Comparison of ENCODE assay signal across 13 mouse cellular contexts in genomic region chr12:72373916-72374615, GRCm38 (mm10). TPM values are rescaled to one million over a fixed set of nuclear protein-coding genes. Genes with fewer than 3 reads are reported as not detected.
DNase-seq lines count a peak whose midpoint lies in the region; ATAC-seq and TF ChIP-seq lines count a peak whose summit lies in the region.
"Had no signal": no experiment of that assay in that cellular context is flagged by ENCODE, and none has a peak within 500 bp of the region (broad histone marks: within the 10 kb centered on the region; RNA-seq: fewer than 3 reads in every experiment).

No protein-coding gene starts in this region.

- no peaks in the 10 kb centered on the region for H3K36me3 ChIP-seq in embryonic facial prominence, embryonic 11.5 days (replicated peaks; ENCODE audit: control insufficient read depth, insufficient read depth, low read depth, low read length)
- H3K36me3 ChIP-seq in hindbrain, embryonic 16.5 days (ENCODE audit: control insufficient read depth, insufficient read depth, low read length), result no peaks in the 10 kb centered on the region
- H3K36me3 ChIP-seq in neural tube, embryonic 14.5 days (ENCODE audit: control insufficient read depth, insufficient read depth, low read length), result no peaks in the 10 kb centered on the region
- H3K36me3 ChIP-seq: stomach, embryonic 15.5 days had no signal

- H3K4me1 ChIP-seq in embryonic facial prominence, embryonic 11.5 days (ENCODE audit: control insufficient read depth, insufficient read depth, low read length), result no peaks in the 10 kb centered on the region
- H3K4me1 ChIP-seq in hindbrain, embryonic 16.5 days (ENCODE audit: control insufficient read depth, insufficient read depth, low read depth, low read length), result peaks cover 23% of the 10 kb centered on the region
- H3K4me1 ChIP-seq in neural tube, embryonic 14.5 days (ENCODE audit: control insufficient read depth, insufficient read depth, low read length), result peaks cover 22% of the 10 kb centered on the region
- H3K4me1 ChIP-seq: stomach, embryonic 15.5 days had no signal

- no peak for TF ChIP-seq CTCF in left cerebral cortex, adult 2 months (IDR thresholded peaks at IDR 0.05)

- H3K9ac ChIP-seq in embryonic facial prominence, embryonic 11.5 days (replicated peaks; ENCODE audit: low read length), result no peak overlapping the region
- peak overlapping the region; percentile 2; the same call in 1 of the 2 replicates for H3K9ac ChIP-seq in hindbrain, embryonic 16.5 days (ENCODE audit: low read depth, low read length)
- H3K9ac ChIP-seq in neural tube, embryonic 14.5 days (replicated peaks; ENCODE audit: low read depth, low read length), result no peak overlapping the region
- H3K9ac ChIP-seq: stomach, embryonic 15.5 days had no signal

- 58% methylated on average over 17 of the region's 17 CpGs for WGBS in embryonic facial prominence, embryonic 11.5 days
- WGBS in hindbrain, embryonic 16.5 days, result 18% methylated on average over 17 of the region's 17 CpGs
- 18% methylated on average over 17 of the region's 17 CpGs for WGBS in neural tube, embryonic 14.5 days

- no peak for DNase-seq in left cerebral cortex, adult 2 months (ENCODE audit: extremely low spot score in 1 of 2, low spot score in 2 of 2)
- no peak for DNase-seq in left cerebral cortex, adult 11 months (ENCODE audit: low spot score)
- DNase-seq in embryonic facial prominence, embryonic 11.5 days (ENCODE audit: low spot score), result no peak
- DNase-seq in heart, postnatal 14 days, result no peak
- no peak for DNase-seq in B cell, adult 2 months
- DNase-seq in cerebellum, postnatal 36 days, result no peak
- DNase-seq: kidney, adult 18-20 months; lung, adult 18-20 months had no signal

- ATAC-seq in embryonic facial prominence, embryonic 11.5 days (replicated peaks; ENCODE audit: insufficient number of reproducible peaks, low FRiP score, low TSS enrichment, low read depth), result peak; percentile 12; the same call in 1 of the 2 replicates
- peak; percentile 73 for ATAC-seq in hindbrain, embryonic 16.5 days
- ATAC-seq in neural tube, embryonic 14.5 days (ENCODE audit: low read depth), result peak; percentile 80; the same call in 1 of the 2 replicates

- no peak overlapping the region for H3K4me3 ChIP-seq in left cerebral cortex, adult 2 months
- H3K4me3 ChIP-seq in embryonic facial prominence, embryonic 11.5 days (ENCODE audit: low read depth, low read length), result no peak overlapping the region
- H3K4me3 ChIP-seq in hindbrain, embryonic 16.5 days (ENCODE audit: low read length), result no peak overlapping the region
- no peak overlapping the region for H3K4me3 ChIP-seq in neural tube, embryonic 14.5 days (ENCODE audit: low read depth, low read length)
- H3K4me3 ChIP-seq: erythroblast, embryonic 14.5 days; stomach, embryonic 15.5 days had no signal

- H3K27me3 ChIP-seq in embryonic facial prominence, embryonic 11.5 days (ENCODE audit: control insufficient read depth, insufficient read depth, low read length), result no peaks in the 10 kb centered on the region
- H3K27me3 ChIP-seq in hindbrain, embryonic 16.5 days (replicated peaks; ENCODE audit: control insufficient read depth, insufficient read depth, low read length), result no peaks in the 10 kb centered on the region
- no peaks in the 10 kb centered on the region for H3K27me3 ChIP-seq in neural tube, embryonic 14.5 days (ENCODE audit: control insufficient read depth, insufficient read depth, low read length)
- H3K27me3 ChIP-seq: stomach, embryonic 15.5 days had no signal

- H3K9me3 ChIP-seq in embryonic facial prominence, embryonic 11.5 days (replicated peaks; ENCODE audit: control insufficient read depth, low read length), result no peaks in the 10 kb centered on the region
- H3K9me3 ChIP-seq in hindbrain, embryonic 16.5 days (ENCODE audit: control insufficient read depth, low read length), result no peaks in the 10 kb centered on the region
- H3K9me3 ChIP-seq in neural tube, embryonic 14.5 days (ENCODE audit: control insufficient read depth, low read length), result no peaks in the 10 kb centered on the region
- H3K9me3 ChIP-seq: stomach, embryonic 15.5 days had no signal

- no peak overlapping the region for H3K4me2 ChIP-seq in embryonic facial prominence, embryonic 11.5 days (ENCODE audit: low read depth, low read length)
- peak overlapping the region; percentile 3 for H3K4me2 ChIP-seq in hindbrain, embryonic 16.5 days (ENCODE audit: low read length)
- H3K4me2 ChIP-seq in neural tube, embryonic 14.5 days (ENCODE audit: low read depth, low read length), result peak overlapping the region; percentile 3
- H3K4me2 ChIP-seq: heart, embryonic 11.5 days; stomach, embryonic 15.5 days had no signal

- H3K27ac ChIP-seq in left cerebral cortex, adult 2 months, result peak overlapping the region; percentile 28; the same call in 1 of the 2 replicates
- H3K27ac ChIP-seq in embryonic facial prominence, embryonic 11.5 days (replicated peaks; ENCODE audit: low read depth, low read length), result no peak overlapping the region
- peak overlapping the region; percentile 65 for H3K27ac ChIP-seq in hindbrain, embryonic 16.5 days (ENCODE audit: low read depth, low read length)
- peak overlapping the region; percentile 85 for H3K27ac ChIP-seq in neural tube, embryonic 14.5 days (ENCODE audit: low read depth, low read length)
- H3K27ac ChIP-seq: stomach, embryonic 15.5 days had no signal

- intact Hi-C loops in left cerebral cortex, adult 2 months (cut with DNase I), result no loop called here
- intact Hi-C loops in heart, postnatal 14 days (cut with DNase I), result no loop called here

RNA-seq across cellular contexts. Expression of gene Rtn1, which starts 34.8 kb away (rescaled TPM):
- total RNA-seq in left cerebral cortex, adult 2 months (2021), result 1,000 to 10,000 TPM; 1,445 to 1,455 TPM
- polyA plus RNA-seq in embryonic facial prominence, embryonic 11.5 days (2014; fragmentation: Nextera tagmentation; extraction: Ambion mirVana), result 79.0 and 110 TPM in 2 replicates
- 3,305 and 3,556 TPM in 2 replicates for polyA plus RNA-seq in hindbrain, embryonic 16.5 days (2015; fragmentation: Nextera tagmentation; extraction: Ambion mirVana)
- 2,768 and 3,331 TPM in 2 replicates for polyA plus RNA-seq in neural tube, embryonic 14.5 days (2014; fragmentation: Nextera tagmentation; extraction: Ambion mirVana)
- 1 to 10 TPM; 5.3 to 8.9 TPM for total RNA-seq in heart, postnatal 14 days (2021)

Comparison
In these comparisons a context has a peak if more than half of its experiments do, and no peak if none do; other contexts are left out.
1. ATAC-seq: peak in every context shown above with its lines; median percentile 80 in neural tube, embryonic 14.5 days; 73 in hindbrain, embryonic 16.5 days; 12 in embryonic facial prominence, embryonic 11.5 days.
2. RNA of gene Rtn1, which starts 34.8 kb away (polyA plus RNA-seq): 3,305 to 3,556 TPM in hindbrain, embryonic 16.5 days and 2,768 to 3,331 TPM in neural tube, embryonic 14.5 days; 79.0 to 110 TPM in embryonic facial prominence, embryonic 11.5 days; every median in the first group is over 10 times any median in the second.